Mouse (Mus musculus) MEL (cell line): Measurements from ENCODE around the gene Ttc24. TPM values are rescaled to one million over a fixed set of nuclear protein-coding genes. Genes with fewer than 3 reads are reported as not detected.

Experiments
- DNase-seq: peaks from one replicate; pipeline ENCODE4 v3.0.0; 2011; ENCODE audit warnings: low read depth, low spot score
- H3K27ac ChIP-seq: 2 replicates; pipeline ENCODE4 v1.5.1; 2012; ENCODE audit warnings: low read depth, mild to moderate bottlenecking, control low read depth, low read length, moderate library complexity; ENCODE audit not compliant: control insufficient read depth
- H3K27me3 ChIP-seq, 2 experiments: fragments of 150-350 bp in 1 of 2; sonication (generic) in 1 of 2; 2 replicates each; pipeline ENCODE4 v1.6.1; 2012; ENCODE audit warnings: low read length in 2 of 2, mild to moderate bottlenecking in 2 of 2, improper control_type of control experiment in 1 of 2, moderate library complexity in 1 of 2; ENCODE audit not compliant: insufficient read depth in 2 of 2, control insufficient read depth in 1 of 2
- H3K36me3 ChIP-seq, 2 experiments: 2 replicates each; pipeline ENCODE4 v1.6.1; 2012 to 2014; ENCODE audit warnings: low read length in 2 of 2, improper control_type of control experiment in 1 of 2, inconsistent platforms in 1 of 2, mild to moderate bottlenecking in 1 of 2; ENCODE audit not compliant: insufficient read depth in 2 of 2, control insufficient read depth in 1 of 2
- H3K4me1 ChIP-seq, 2 experiments: fragments of 150-350 bp in 1 of 2; sonication (generic) in 1 of 2; 2 replicates each; pipeline ENCODE4 v1.6.1; 2012; ENCODE audit warnings: low read length in 2 of 2, improper control_type of control experiment in 1 of 2, mild to moderate bottlenecking in 1 of 2; ENCODE audit not compliant: insufficient read depth in 2 of 2, control insufficient read depth in 1 of 2
- H3K4me3 ChIP-seq, 2 experiments: fragments of 150-350 bp in 1 of 2; sonication (generic) in 1 of 2; 2 replicates each; pipeline ENCODE4 v1.5.1; 2012; ENCODE audit warnings: low read depth in 2 of 2, low read length in 2 of 2, mild to moderate bottlenecking in 2 of 2, moderate library complexity in 2 of 2, control low read depth in 1 of 2, improper control_type of control experiment in 1 of 2; ENCODE audit not compliant: control insufficient read depth in 1 of 2, insufficient read depth in 1 of 2
- H3K79me2 ChIP-seq: 2 replicates; pipeline ENCODE4 v1.6.1; 2012; ENCODE audit warnings: mild to moderate bottlenecking, low read length, moderate library complexity; ENCODE audit not compliant: control insufficient read depth, poor library complexity, insufficient read depth
- H3K9ac ChIP-seq: 2 replicates; pipeline ENCODE4 v1.6.1; 2012; ENCODE audit warnings: low read depth, mild to moderate bottlenecking, control low read depth, low read length, moderate library complexity; ENCODE audit not compliant: control insufficient read depth, poor library complexity, severe bottlenecking
- H3K9me3 ChIP-seq: fragments of 150-350 bp; sonication (generic); replicated peaks from 2 replicates; pipeline ENCODE4 v1.6.1; 2012; ENCODE audit warnings: mild to moderate bottlenecking, low read length, improper control_type of control experiment, moderate library complexity; ENCODE audit not compliant: insufficient read depth
- CHD1 ChIP-seq: IDR thresholded peaks from 2 replicates; pipeline ENCODE4 v1.6.1; 2012; ENCODE audit warnings: low read depth, mild to moderate bottlenecking, inconsistent platforms, low read length, improper control_type of control experiment
- CHD2 ChIP-seq: IDR thresholded peaks from 2 replicates; pipeline ENCODE4 v1.6.1; 2011; ENCODE audit warnings: low read length, improper control_type of control experiment
- CTCF ChIP-seq, 3 experiments: IDR thresholded peaks in 2 of 3; conservative IDR thresholded peaks in 1 of 3; 2 replicates each; pipeline ENCODE4 v1.5.1; 2011 to 2012; ENCODE audit warnings: low read length in 3 of 3, low read depth in 2 of 3, mild to moderate bottlenecking in 2 of 3, improper control_type of control experiment in 1 of 3, inconsistent platforms in 1 of 3, mixed read lengths in 1 of 3, moderate library complexity in 1 of 3; ENCODE audit not compliant: control insufficient read depth in 1 of 3, insufficient read depth in 1 of 3, poor library complexity in 1 of 3, severe bottlenecking in 1 of 3
- E2F4 ChIP-seq: IDR thresholded peaks from 2 replicates; pipeline ENCODE4 v1.6.1; 2011; ENCODE audit warnings: low read depth, low read length, improper control_type of control experiment, borderline replicate concordance
- ELF1 ChIP-seq: IDR thresholded peaks from 2 replicates; pipeline ENCODE4 v1.6.1; 2014; ENCODE audit warnings: low read depth, mild to moderate bottlenecking, inconsistent platforms, low read length, improper control_type of control experiment, moderate library complexity
- EP300 ChIP-seq, 2 experiments: IDR thresholded peaks; 2 replicates each; pipeline ENCODE4 v1.6.1; 2011; ENCODE audit warnings: improper control_type of control experiment in 2 of 2, low read length in 2 of 2, low read depth in 1 of 2, mild to moderate bottlenecking in 1 of 2
- ETS1 ChIP-seq: IDR thresholded peaks from 2 replicates; pipeline ENCODE4 v1.6.1; 2012; ENCODE audit warnings: low read depth, mild to moderate bottlenecking, inconsistent platforms, low read length, improper control_type of control experiment, moderate library complexity
- HCFC1 ChIP-seq: IDR thresholded peaks from 2 replicates; pipeline ENCODE4 v1.6.1; 2012; ENCODE audit warnings: low read depth, mild to moderate bottlenecking, inconsistent platforms, low read length, improper control_type of control experiment, moderate library complexity
- JUND ChIP-seq: IDR thresholded peaks from 2 replicates; pipeline ENCODE4 v1.6.1; 2011; ENCODE audit warnings: low read depth, mild to moderate bottlenecking, improper control_type of control experiment, low read length
- KAT2A ChIP-seq: conservative IDR thresholded peaks from 2 replicates; pipeline ENCODE4 v1.6.1; 2012; ENCODE audit warnings: low read depth, low read length, improper control_type of control experiment, inconsistent platforms
- MAFK ChIP-seq: IDR thresholded peaks from 2 replicates; pipeline ENCODE4 v1.6.1; 2011; ENCODE audit warnings: low read depth, mild to moderate bottlenecking, low read length, improper control_type of control experiment, borderline replicate concordance
- MAZ ChIP-seq: IDR thresholded peaks from 2 replicates; pipeline ENCODE4 v1.6.1; 2012; ENCODE audit warnings: low read depth, mild to moderate bottlenecking, inconsistent platforms, low read length, improper control_type of control experiment
- MEF2A ChIP-seq: IDR thresholded peaks from 2 replicates; pipeline ENCODE4 v1.6.1; 2014; ENCODE audit warnings: low read depth, mild to moderate bottlenecking, inconsistent platforms, low read length, improper control_type of control experiment; ENCODE audit not compliant: poor library complexity, insufficient replicate concordance, severe bottlenecking; ENCODE audit errors: extremely low read depth
- MXI1 ChIP-seq: IDR thresholded peaks from 2 replicates; pipeline ENCODE4 v1.6.1; 2011; ENCODE audit warnings: mild to moderate bottlenecking, low read depth, low read length, improper control_type of control experiment
- MYB ChIP-seq: IDR thresholded peaks from 2 replicates; pipeline ENCODE4 v1.6.1; 2011; ENCODE audit warnings: mild to moderate bottlenecking, low read depth, low read length, improper control_type of control experiment
- NELFE ChIP-seq: IDR thresholded peaks from 2 replicates; pipeline ENCODE4 v1.6.1; 2011; ENCODE audit warnings: low read depth, low read length, improper control_type of control experiment
- NRF1 ChIP-seq: IDR thresholded peaks from 2 replicates; pipeline ENCODE4 v1.6.1; 2014; ENCODE audit warnings: low read depth, mild to moderate bottlenecking, inconsistent platforms, low read length, improper control_type of control experiment, moderate library complexity; ENCODE audit not compliant: poor library complexity, insufficient read depth, severe bottlenecking
- POLR2AphosphoS2 ChIP-seq: IDR thresholded peaks from 2 replicates; pipeline ENCODE4 v1.6.1; 2011; ENCODE audit warnings: low read length, improper control_type of control experiment
- RAD21 ChIP-seq: IDR thresholded peaks from 2 replicates; pipeline ENCODE4 v1.6.1; 2011; ENCODE audit warnings: mild to moderate bottlenecking, low read depth, low read length, improper control_type of control experiment
- SIN3A ChIP-seq: IDR thresholded peaks from 2 replicates; pipeline ENCODE4 v1.6.1; 2012; ENCODE audit warnings: low read length, improper control_type of control experiment, inconsistent platforms
- SMC3 ChIP-seq: IDR thresholded peaks from 2 replicates; pipeline ENCODE4 v1.6.1; 2011; ENCODE audit warnings: low read depth, low read length, improper control_type of control experiment
- TAL1 ChIP-seq: IDR thresholded peaks from 2 replicates; pipeline ENCODE4 v1.6.1; 2012; ENCODE audit warnings: mild to moderate bottlenecking, inconsistent platforms, low read length, moderate library complexity, mixed read lengths
- TBP ChIP-seq: IDR thresholded peaks from 2 replicates; pipeline ENCODE4 v1.8.0; 2011; ENCODE audit warnings: low read depth, low read length, improper control_type of control experiment
- TCF12 ChIP-seq: IDR thresholded peaks from 2 replicates; pipeline ENCODE4 v1.6.1; 2014; ENCODE audit warnings: low read depth, mild to moderate bottlenecking, inconsistent platforms, low read length, improper control_type of control experiment, moderate library complexity
- UBTF ChIP-seq: IDR thresholded peaks from 2 replicates; pipeline ENCODE4 v1.6.1; 2012; ENCODE audit warnings: low read depth, mild to moderate bottlenecking, inconsistent platforms, low read length, improper control_type of control experiment, moderate library complexity, borderline replicate concordance; ENCODE audit not compliant: insufficient read depth
- USF1 ChIP-seq: IDR thresholded peaks from 2 replicates; pipeline ENCODE4 v1.6.1; 2014; ENCODE audit warnings: low read depth, mild to moderate bottlenecking, inconsistent platforms, low read length, improper control_type of control experiment, moderate library complexity
- ZKSCAN1 ChIP-seq: IDR thresholded peaks from 2 replicates; pipeline ENCODE4 v1.6.1; 2012; ENCODE audit warnings: low read depth, mild to moderate bottlenecking, inconsistent platforms, low read length, improper control_type of control experiment, moderate library complexity
- ZMIZ1 ChIP-seq: IDR thresholded peaks from 2 replicates; pipeline ENCODE4 v1.6.1; 2012; ENCODE audit warnings: low read depth, mild to moderate bottlenecking, inconsistent platforms, low read length, improper control_type of control experiment, moderate library complexity
- ZNF384 ChIP-seq: IDR thresholded peaks from 2 replicates; pipeline ENCODE4 v1.6.1; 2012; ENCODE audit warnings: low read depth, mild to moderate bottlenecking, inconsistent platforms, low read length, improper control_type of control experiment
- polyA plus RNA-seq, 2 experiments: library from polyadenylated mRNA; stranded (reverse) in 1 of 2; unstranded in 1 of 2; fragments of >175 nt in 1 of 2; fragments of >200 nt in 1 of 2; gene quantifications; 2 replicates each; pipeline versions ENCODE4 v1.2.1 to v1.2.4; 2012; ENCODE audit warnings: low replicate concordance in 2 of 2, low read depth in 1 of 2; ENCODE audit not compliant: insufficient read length in 2 of 2, insufficient read depth in 1 of 2, missing spikeins in 1 of 2
- total RNA-seq: library from RNA; depleted of rRNA; stranded (reverse); fragments of 300-350 nt; gene quantifications from 2 replicates; pipeline ENCODE4 v1.2.3, GENCODE M21; 2012

Ttc24 gene
- total and polyA plus RNA-seq, 3 experiments: not detected

DNA sequence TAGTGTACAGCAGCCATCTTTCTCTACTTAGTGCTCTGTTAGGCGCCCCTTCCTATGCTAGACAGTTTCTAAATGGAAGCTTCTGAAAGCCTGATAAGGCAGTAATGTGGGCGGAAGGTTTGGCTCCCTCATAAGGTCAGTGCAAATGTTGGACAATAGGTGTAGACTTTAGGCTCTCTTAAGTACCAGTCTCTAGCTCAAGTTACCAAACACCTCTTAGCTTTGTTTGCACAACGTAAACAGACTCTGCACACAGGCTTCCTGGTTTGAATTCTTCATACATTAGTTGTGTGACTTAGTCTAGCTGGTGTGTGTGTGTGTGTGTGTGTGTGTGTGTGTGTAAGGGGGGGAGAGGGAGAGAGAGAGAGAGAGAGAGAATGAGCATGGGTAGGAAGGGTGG is 28.6 kb downstream of the Ttc24 start:
- Histone ChIP-seq H3K9ac (no peak overlapping the region), H3K36me3 (peaks cover 4 to 19% of the 10 kb centered on the region in 2 experiments), H3K79me2 (peaks cover 32% of the 10 kb centered on the region), H3K4me3 (no peak overlapping the region), H3K27me3 (no peaks in the 10 kb centered on the region), H3K4me1 (peaks cover 0 to 4% of the 10 kb centered on the region in 2 experiments; a peak in 2 of 4 replicates), H3K27ac (no peak overlapping the region), H3K9me3 (no peaks in the 10 kb centered on the region)
- DNase-seq: no peak
- no peak for TF ChIP-seq RAD21
- no peak for TF ChIP-seq ZKSCAN1
- no peak for TF ChIP-seq POLR2AphosphoS2
- no peak for TF ChIP-seq NELFE
- TF ChIP-seq KAT2A: no peak
- TF ChIP-seq NRF1: no peak
- TF ChIP-seq TBP: no peak
- no peak for TF ChIP-seq TCF12
- no peak for TF ChIP-seq MXI1
- no peak for TF ChIP-seq E2F4
- TF ChIP-seq SIN3A: no peak
- TF ChIP-seq MAZ: no peak
- TF ChIP-seq TAL1: no peak
- no peak for TF ChIP-seq EP300 (IDR thresholded peaks at IDR 0.05; ENCODE audit: low read depth in 1 of 2, low read length in 2 of 2)
- TF ChIP-seq ETS1: no peak
- TF ChIP-seq USF1: no peak
- no peak for TF ChIP-seq CTCF (IDR thresholded peaks at IDR 0.05 in 2 of 3, conservative IDR thresholded peaks at IDR 0.05 in 1 of 3; ENCODE audit: control insufficient read depth in 1 of 3, insufficient read depth in 1 of 3, low read depth in 2 of 3, low read length in 3 of 3, poor library complexity in 1 of 3, severe bottlenecking in 1 of 3)
- no peak for TF ChIP-seq MYB
- no peak for TF ChIP-seq ZMIZ1
- TF ChIP-seq, all 39 proteins: peak for 0

DNA sequence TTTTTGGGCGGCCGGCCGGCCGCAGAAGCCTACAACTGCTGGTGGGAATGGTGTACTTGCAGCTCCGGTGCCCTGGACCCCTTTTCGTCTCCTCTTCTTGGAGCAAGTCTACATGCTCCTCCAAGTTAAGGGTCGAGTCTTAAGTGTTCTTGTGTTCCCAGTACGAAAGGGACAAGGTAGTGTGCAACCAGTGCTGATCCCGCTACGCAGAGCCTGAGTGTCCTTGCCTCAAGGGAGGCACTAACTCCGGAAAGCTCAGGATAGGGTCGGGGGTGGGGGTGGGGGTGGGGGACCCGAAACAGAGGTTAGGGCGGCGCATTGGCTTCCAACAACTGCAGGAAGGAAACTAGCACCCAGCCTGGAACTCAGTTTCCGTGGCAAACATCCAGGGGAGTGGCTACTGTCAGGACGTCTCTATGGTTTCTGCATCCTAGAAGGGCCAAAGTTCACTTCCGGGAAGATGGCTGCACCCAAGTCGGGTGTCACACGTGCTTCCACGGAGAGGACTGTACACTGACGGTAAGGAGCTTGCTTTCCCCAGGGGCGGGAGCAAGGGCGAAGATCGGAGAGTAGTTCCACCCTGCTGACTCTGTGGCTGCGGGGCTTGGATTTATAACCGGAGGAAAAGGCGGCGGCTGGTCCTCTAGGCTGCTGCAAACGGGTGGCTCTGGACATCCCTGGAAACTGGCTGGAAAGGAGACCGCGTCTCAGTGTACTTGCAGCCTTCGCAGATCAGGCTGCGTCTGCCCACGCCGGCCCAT is 35.3 kb downstream of the Ttc24 start, which contains the start of gene Gpatch4:
Gene Gpatch4 (plus strand): TSS at position 448 of the 761 bp plus-strand sequence.
- H3K9me3 ChIP-seq: no peaks in the 10 kb centered on the region
- peaks cover 0 to 22% of the 10 kb centered on the region in 2 experiments; a peak in 2 of 4 replicates for H3K36me3 ChIP-seq
- H3K27me3 ChIP-seq: peaks cover 4 to 11% of the 10 kb centered on the region in 2 experiments; a peak in 3 of 4 replicates
- peaks cover 37% of the 10 kb centered on the region for H3K79me2 ChIP-seq
- peak; percentile 99 for DNase-seq
- peak within 1 kb of the TSS; percentile 89 for H3K9ac ChIP-seq
- H3K27ac ChIP-seq: peak within 1 kb of the TSS; percentile 59
- H3K4me1 ChIP-seq: peaks cover 0 to 11% of the 10 kb centered on the region in 2 experiments; a peak in 2 of 4 replicates
- peak within 1 kb of the TSS; percentile 67 to 96 for H3K4me3 ChIP-seq
- peak; percentile 17; the same call in 1 of the 2 replicates for TF ChIP-seq MAZ
- TF ChIP-seq NELFE: peak; percentile 96
- TF ChIP-seq ZMIZ1: no peak
- TF ChIP-seq EP300 (IDR thresholded peaks at IDR 0.05; ENCODE audit: low read depth in 1 of 2, low read length in 2 of 2): no peak
- peak; percentile 96 for TF ChIP-seq ELF1
- TF ChIP-seq SMC3: no peak
- TF ChIP-seq SIN3A: peak; percentile 100
- TF ChIP-seq TBP: peak; percentile 91
- TF ChIP-seq JUND: no peak
- no peak for TF ChIP-seq CHD1
- TF ChIP-seq CHD2: no peak; the same call in none of the 2 replicates
- no peak for TF ChIP-seq ZKSCAN1
- no peak for TF ChIP-seq MEF2A
- peak; percentile 78 for TF ChIP-seq TCF12
- TF ChIP-seq MAFK: no peak
- no peak for TF ChIP-seq ZNF384
- TF ChIP-seq UBTF: no peak
- peak; percentile 96 for TF ChIP-seq HCFC1
- TF ChIP-seq USF1: peak; percentile 71
